Mouse (Mus musculus): ENCODE measurements at regions not wholly inside any gene's neighbourhood (a gene's known extent, or its start where the extent isn't known, plus 50 kb on each side); places are given as distances from the start of the nearest gene placed in this dataset.

DNA sequence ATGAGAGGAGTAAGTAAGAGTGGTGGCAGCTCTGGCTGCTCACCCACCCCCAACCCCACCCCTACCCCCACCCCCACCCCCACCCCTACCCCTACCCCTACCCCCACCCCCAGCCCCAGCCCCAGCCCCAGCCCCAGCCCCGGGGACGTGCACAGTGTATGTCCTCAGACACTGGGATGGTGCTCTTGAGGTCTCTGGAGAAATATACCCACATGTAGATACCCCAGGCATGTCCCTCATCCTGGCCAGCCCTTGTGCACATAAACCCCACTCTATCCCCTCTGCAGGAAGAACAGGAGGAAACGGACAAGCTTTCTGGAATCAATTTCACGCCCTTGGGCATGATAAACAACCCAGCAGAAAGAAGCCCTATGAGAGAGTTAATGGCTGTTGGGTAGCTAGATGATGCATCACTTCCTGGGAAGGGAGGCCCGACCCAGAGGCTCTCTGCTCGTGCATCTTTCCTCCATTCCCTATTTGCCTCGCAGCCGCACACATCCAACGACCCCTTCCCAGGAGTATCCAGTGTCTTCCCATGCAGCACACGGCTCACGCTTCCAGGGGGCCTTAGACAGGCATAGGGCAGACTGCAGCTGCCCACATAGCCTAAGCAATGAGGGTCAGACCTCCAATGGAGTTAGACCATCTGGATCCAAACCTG, 95.6 kb upstream of the Thy1 start:
- TF ChIP-seq CHD2 (IDR thresholded peaks at IDR 0.05; ENCODE audit: low read depth, low read length) (no peak), HCFC1 (IDR thresholded peaks at IDR 0.05; ENCODE audit: borderline replicate concordance, insufficient read depth, low read length) (no peak), ZNF384 (IDR thresholded peaks at IDR 0.05; ENCODE audit: low read depth, low read length) (no peak), MAFK (IDR thresholded peaks at IDR 0.05; ENCODE audit: insufficient read depth, low read depth, low read length) (no peak), ZC3H11A (IDR thresholded peaks at IDR 0.05; ENCODE audit: borderline replicate concordance, low read depth, low read length) (no peak)
